Mouse (Mus musculus) hindbrain, embryonic 13.5 days (tissue): ENCODE data around the gene Gm49322. TPM values are rescaled to one million over a fixed set of nuclear protein-coding genes. Genes with fewer than 3 reads are reported as not detected.
"Not testable (repeated sequence)": the region's sequence is repeated elsewhere in the genome, so short reads cannot be mapped to it uniquely, and the experiment has no call there.

ENCODE experiments used
- ATAC-seq: fragments of 200-750 bp; cut with Nextera tagmentation; 2 replicates; pipeline ENCODE4 v1.8.0; 2017; ENCODE audit warnings: moderate TSS enrichment; ENCODE audit not compliant: low FRiP score
- H3K27ac ChIP-seq: fragments of 300-500 bp; sonication (generic); 2 replicates; pipeline ENCODE4 v1.5.1; 2015; ENCODE audit warnings: inconsistent platforms, mild to moderate bottlenecking, moderate library complexity
- H3K27me3 ChIP-seq: fragments of 300-500 bp; sonication (generic); 2 replicates; pipeline ENCODE4 v1.6.1; 2015; ENCODE audit warnings: mild to moderate bottlenecking, inconsistent platforms
- H3K36me3 ChIP-seq: fragments of 300-500 bp; sonication (generic); 2 replicates; pipeline ENCODE4 v1.6.1; 2015; ENCODE audit warnings: mild to moderate bottlenecking, inconsistent platforms
- H3K4me1 ChIP-seq: fragments of 300-500 bp; sonication (generic); replicated peaks from 2 replicates; pipeline ENCODE4 v1.6.1; 2015; ENCODE audit warnings: inconsistent platforms
- H3K4me2 ChIP-seq: fragments of 300-500 bp; sonication (generic); 2 replicates; pipeline ENCODE4 v1.6.1; 2015; ENCODE audit warnings: inconsistent platforms, mild to moderate bottlenecking, moderate library complexity
- H3K4me3 ChIP-seq: fragments of 300-500 bp; sonication (generic); 2 replicates; pipeline ENCODE4 v1.5.1; 2015; ENCODE audit warnings: mild to moderate bottlenecking, inconsistent platforms
- H3K9ac ChIP-seq: fragments of 300-500 bp; sonication (generic); 2 replicates; pipeline ENCODE4 v1.6.1; 2015; ENCODE audit warnings: mild to moderate bottlenecking, inconsistent platforms
- H3K9me3 ChIP-seq: fragments of 300-500 bp; sonication (generic); 2 replicates; pipeline ENCODE4 v1.6.1; 2016; ENCODE audit warnings: inconsistent platforms
- WGBS: fragments of 180-500 bp; shearing (Covaris S2); methylation state at CpG from one replicate; pipeline ENCODE4 v1.1.7; 2015; 5-methylcytosine and 5-hydroxymethylcytosine counted together
- polyA plus RNA-seq: library from polyadenylated mRNA; unstranded; fragments of >200 nt; fragmentation: Nextera tagmentation; extraction: Ambion mirVana; gene quantifications from 2 replicates; pipeline ENCODE4 v1.2.1, GENCODE M21; 2015

The Gm49322 gene
- polyA plus RNA-seq: 3.1 and 3.3 TPM in 2 replicates

DNA sequence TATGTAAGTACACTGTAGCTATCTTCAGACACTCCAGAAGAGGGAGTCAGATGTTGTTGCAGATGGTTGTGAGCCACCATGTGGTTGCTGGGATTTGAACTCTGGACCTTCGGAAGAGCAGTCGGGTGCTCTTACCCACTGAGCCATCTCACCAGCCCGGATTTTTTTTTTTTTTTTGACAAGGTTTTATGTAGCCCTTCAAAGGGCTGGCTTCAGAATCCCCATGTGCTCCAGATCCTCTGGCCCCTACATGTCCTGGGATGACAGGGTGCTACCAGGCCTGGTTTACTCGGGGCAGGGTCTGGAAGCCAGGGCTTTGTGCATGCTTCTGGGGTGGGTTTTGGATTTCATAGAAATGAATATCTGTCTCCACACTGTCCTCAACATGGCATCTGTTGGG lies at the start of gene Gm49322:
Gm49322 (plus strand) TSS at position 301 of the 400 bp plus-strand sequence.
- 94% methylated on average over 4 of the region's 4 CpGs for WGBS
- not testable (repeated sequence) for H3K27me3 ChIP-seq, H3K4me3 ChIP-seq, ATAC-seq, H3K27ac ChIP-seq, H3K4me2 ChIP-seq, H3K9ac ChIP-seq, H3K9me3 ChIP-seq
- Histone ChIP-seq H3K36me3 (peaks cover 47% of the 10 kb centered on the region), H3K4me1 (peaks cover 20% of the 10 kb centered on the region)

DNA sequence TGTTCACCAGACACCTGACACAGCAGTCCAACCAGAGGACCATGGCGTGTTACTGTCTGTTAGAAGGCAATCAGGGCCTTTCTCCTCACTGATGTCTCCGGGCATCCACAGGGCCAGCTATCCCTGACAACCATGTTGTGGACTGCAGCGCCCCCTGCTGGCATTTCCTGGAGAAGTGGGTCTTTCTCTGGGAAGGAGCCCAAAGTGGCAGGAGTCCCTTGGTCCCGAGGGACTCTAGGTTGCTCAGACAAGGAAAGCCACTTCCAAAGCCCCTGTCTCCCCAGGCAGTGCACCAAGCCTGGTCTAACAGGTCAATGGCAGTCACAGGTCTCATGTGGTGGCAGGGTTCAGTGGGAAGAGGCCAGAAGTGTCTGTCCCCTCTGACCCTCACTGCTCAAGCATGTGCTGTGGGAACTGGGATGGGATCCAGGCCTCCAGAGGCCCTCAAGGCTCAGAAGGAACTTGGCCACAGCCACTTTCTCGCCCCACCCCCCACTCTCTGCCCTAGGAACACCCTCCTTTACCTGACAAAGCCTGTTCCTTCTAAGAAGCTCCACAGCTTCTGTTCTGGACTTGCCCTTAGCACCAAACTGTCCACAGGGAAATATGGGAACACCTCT lies 48.4 kb upstream of the Gm49322 start:
- Histone ChIP-seq H3K9me3 (no peaks in the 10 kb centered on the region), H3K36me3 (no peaks in the 10 kb centered on the region), H3K4me3 (no peak overlapping the region), H3K27ac (no peak overlapping the region), H3K4me1 (peaks cover 50% of the 10 kb centered on the region), H3K9ac (peak overlapping the region; percentile 35; the same call in 1 of the 2 replicates), H3K4me2 (peak overlapping the region; percentile 8; the same call in 1 of the 2 replicates), H3K27me3 (no peaks in the 10 kb centered on the region)
- no peak for ATAC-seq
- 41% methylated on average over 5 of the region's 5 CpGs for WGBS

DNA sequence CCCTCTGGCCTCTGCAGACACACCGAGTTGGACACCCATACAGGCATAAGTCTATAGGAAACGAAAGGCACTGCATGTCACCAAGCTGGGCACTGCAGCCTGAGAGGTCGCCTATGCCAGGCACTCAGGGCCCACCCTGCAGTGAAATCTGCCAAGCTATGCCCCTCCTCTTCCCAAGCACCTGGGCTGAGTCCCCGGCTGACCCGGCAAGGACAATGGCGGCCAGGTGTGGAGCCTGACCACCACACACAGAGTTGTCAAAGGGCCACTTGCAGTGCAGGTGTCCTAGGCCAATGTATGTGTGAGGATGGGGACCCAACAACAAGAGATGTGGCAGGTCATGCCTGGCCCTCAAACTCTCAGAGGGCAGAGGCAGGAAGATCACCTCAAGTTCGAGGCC lies 46.4 kb upstream of the Gm49322 start:
- peaks cover 62% of the 10 kb centered on the region for H3K4me1 ChIP-seq
- H3K4me2 ChIP-seq: peak overlapping the region; percentile 13; the same call in 1 of the 2 replicates
- H3K27ac ChIP-seq: no peak overlapping the region
- no peak overlapping the region for H3K4me3 ChIP-seq
- H3K27me3 ChIP-seq: no peaks in the 10 kb centered on the region
- no peak overlapping the region for H3K9ac ChIP-seq
- no peaks in the 10 kb centered on the region for H3K9me3 ChIP-seq
- no peaks in the 10 kb centered on the region for H3K36me3 ChIP-seq
- 92% methylated on average over 7 of the region's 7 CpGs for WGBS
- no peak for ATAC-seq

DNA sequence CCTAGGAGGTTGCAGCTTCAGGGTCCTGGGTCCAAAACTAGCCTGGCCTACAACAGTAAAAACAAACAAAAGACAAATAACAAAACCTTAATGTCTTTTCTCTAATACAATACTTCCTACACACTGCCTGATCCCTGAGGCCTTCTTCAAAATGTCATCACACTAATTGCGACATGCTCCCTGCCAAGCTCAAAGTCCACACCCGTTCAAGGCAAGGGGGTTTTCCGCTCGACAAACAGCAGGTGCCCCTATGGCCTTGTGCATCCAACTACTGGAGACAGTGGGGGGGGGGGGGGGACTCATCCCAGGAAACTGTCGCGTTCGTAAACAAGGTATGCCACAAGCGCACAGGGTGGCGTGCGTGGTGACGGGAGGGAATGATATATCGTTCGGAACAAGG lies 45.2 kb upstream of the Gm49322 start:
- 1% methylated on average over 13 of the region's 13 CpGs for WGBS
- H3K4me1 ChIP-seq: peaks cover 62% of the 10 kb centered on the region
- H3K9ac ChIP-seq: peak overlapping the region; percentile 92
- no peaks in the 10 kb centered on the region for H3K9me3 ChIP-seq
- peak overlapping the region; percentile 76 for H3K4me3 ChIP-seq
- peak overlapping the region; percentile 89 for H3K4me2 ChIP-seq
- peak overlapping the region; percentile 93 for H3K27ac ChIP-seq
- H3K36me3 ChIP-seq: no peaks in the 10 kb centered on the region
- ATAC-seq: no peak
- no peaks in the 10 kb centered on the region for H3K27me3 ChIP-seq

DNA sequence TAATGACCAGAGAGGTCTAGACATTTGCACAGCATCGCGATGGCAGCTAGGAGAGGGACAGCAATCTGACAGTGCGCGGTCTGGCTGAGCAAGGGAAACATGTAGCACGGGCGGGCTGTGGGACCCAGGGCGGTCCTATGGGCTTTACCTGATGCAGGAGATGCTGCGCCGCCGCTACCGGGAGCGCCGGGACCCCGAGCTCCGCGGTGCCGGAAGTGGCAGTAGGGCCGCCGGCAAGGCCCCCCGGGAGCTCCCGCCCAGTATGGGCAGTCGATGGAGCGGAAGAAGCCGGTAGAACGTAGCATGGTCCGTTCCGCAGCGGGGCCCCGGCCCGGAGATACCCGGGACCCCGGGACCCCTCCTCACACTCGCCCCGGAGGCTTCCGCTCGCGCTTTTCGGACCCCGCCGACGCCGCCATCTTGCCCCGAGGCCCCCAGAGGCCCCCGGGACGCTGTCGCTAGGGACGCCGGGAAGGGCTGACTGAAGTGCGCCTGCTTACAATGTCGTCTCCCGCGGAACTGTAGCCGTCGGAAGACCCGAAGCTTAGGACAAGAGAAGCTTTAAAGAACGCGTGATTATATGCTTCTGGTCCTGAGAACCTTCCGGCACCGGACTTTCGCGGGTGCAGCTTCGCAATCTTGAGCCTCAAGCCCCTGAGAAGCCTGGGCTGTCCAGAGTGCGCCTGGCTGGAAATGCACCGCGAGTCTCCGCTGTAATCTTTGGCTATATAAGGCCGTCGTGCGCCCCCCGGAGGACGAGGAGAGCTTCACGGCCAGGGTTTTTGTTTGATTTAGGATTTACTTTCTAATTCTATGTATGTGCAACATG lies 44.5 kb upstream of the Gm49322 start, which contains the start of gene Rexo1:
Rexo1 (minus strand) TSS at position 445 of the 829 bp plus-strand sequence.
- no peaks in the 10 kb centered on the region for H3K36me3 ChIP-seq
- no peaks in the 10 kb centered on the region for H3K27me3 ChIP-seq
- peak within 1 kb of the TSS; percentile 76 for H3K4me3 ChIP-seq
- under 1% methylated on average over 70 of the region's 72 CpGs for WGBS
- H3K9ac ChIP-seq: peak within 1 kb of the TSS; percentile 92
- H3K4me2 ChIP-seq: peak within 1 kb of the TSS; percentile 89
- H3K9me3 ChIP-seq: no peaks in the 10 kb centered on the region
- peak within 1 kb of the TSS; percentile 93 for H3K27ac ChIP-seq
- peaks cover 68% of the 10 kb centered on the region for H3K4me1 ChIP-seq
- ATAC-seq: peak; percentile 80

DNA sequence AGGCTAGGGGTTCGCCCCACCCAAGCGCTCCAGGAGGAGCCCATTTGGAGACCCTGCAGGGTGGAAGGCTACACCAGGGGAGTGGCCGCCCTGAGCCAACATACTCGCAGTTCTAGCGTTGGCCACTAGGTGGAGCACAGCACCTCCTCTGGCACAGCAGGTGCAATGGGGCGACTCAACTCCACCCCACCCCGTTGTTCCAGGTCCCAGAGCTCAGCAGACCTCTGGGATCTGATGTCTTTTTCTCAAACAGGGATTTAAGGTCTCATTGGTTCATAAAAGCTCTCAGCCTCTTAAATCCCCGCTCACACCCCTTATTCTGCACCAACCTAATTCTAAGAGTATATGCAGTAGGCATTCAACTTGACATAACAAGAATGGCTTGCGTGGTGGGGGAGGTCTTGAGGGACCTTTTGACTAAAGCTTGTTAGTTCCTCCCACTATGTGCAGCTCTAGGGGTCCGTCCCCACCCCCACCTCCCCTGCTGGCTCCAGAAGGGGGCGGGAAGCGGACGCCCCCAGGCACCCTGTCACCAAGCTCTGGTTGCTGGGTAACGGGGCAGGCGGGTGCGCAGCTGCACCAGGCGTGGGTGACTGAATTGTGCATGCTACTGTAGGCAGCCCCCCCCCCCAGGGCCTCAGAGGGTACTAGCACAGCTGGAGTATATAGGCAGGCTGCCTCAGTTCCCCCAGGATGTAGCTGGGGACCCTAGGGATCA lies 39.3 kb upstream of the Gm49322 start:
- peaks cover 10% of the 10 kb centered on the region for H3K36me3 ChIP-seq
- H3K4me1 ChIP-seq: peaks cover 57% of the 10 kb centered on the region
- peak overlapping the region; percentile 56 for H3K9ac ChIP-seq
- no peaks in the 10 kb centered on the region for H3K9me3 ChIP-seq
- ATAC-seq: peak; percentile 50
- 5% methylated on average over 17 of the region's 17 CpGs for WGBS
- no peaks in the 10 kb centered on the region for H3K27me3 ChIP-seq
- H3K27ac ChIP-seq: peak overlapping the region; percentile 84
- peak overlapping the region; percentile 44 for H3K4me2 ChIP-seq
- H3K4me3 ChIP-seq: 0 out of 2 replicates have a peak overlapping the region, but pooled peaks have one; percentile 18

DNA sequence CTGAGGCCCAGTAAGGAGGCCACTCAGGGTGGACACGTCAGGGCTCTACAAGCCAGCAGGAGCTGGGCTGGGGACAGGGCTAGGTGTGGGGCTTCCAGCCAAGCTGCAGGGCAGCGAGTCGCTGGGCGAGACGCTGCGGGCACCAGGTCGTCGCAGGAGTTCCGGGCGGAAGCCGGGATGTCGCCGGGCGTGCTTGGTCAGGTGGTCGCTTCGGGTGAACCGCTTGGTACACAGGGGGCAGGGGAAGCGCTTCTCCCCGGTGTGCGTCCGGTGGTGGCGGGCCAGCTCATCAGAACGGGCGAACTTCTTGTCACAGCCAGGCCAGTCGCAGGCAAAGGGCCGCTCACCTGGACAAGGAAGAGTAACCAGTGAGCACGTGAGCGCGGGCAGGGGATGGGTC lies 36.9 kb upstream of the Gm49322 start:
- H3K27me3 ChIP-seq: no peaks in the 10 kb centered on the region
- no peak for ATAC-seq
- H3K9me3 ChIP-seq: no peaks in the 10 kb centered on the region
- WGBS: 96% methylated on average over 29 of the region's 29 CpGs
- no peak overlapping the region for H3K27ac ChIP-seq
- no peak overlapping the region for H3K4me2 ChIP-seq
- H3K9ac ChIP-seq: no peak overlapping the region
- peaks cover 62% of the 10 kb centered on the region for H3K4me1 ChIP-seq
- H3K36me3 ChIP-seq: peaks cover 10% of the 10 kb centered on the region
- no peak overlapping the region for H3K4me3 ChIP-seq

DNA sequence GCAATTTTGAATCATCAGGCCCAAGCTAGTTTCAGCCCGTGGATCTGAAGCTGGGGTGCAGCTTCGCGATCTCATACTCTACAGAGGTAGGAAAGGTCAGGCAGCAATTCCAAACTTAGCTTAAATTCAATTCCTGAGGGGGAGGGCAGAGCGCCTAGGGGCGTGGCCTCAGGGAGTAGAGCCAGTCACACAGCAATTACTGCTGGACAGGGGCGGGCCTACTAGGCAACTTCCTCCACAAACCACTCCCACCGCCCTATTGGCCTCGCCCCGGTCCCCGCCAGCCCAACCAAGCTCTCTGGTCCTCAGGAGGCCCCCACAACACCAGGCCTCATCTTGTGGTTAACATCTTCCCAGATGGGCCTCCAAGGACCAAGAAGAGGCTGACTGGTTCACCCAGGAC lies 36.2 kb upstream of the Gm49322 start:
- Histone ChIP-seq H3K4me2 (no peak overlapping the region), H3K9me3 (no peaks in the 10 kb centered on the region), H3K4me1 (peaks cover 68% of the 10 kb centered on the region), H3K9ac (no peak overlapping the region), H3K27me3 (no peaks in the 10 kb centered on the region), H3K36me3 (peaks cover 10% of the 10 kb centered on the region), H3K27ac (no peak overlapping the region), H3K4me3 (no peak overlapping the region)
- no peak for ATAC-seq
- 33% methylated on average over 10 of the region's 10 CpGs for WGBS

DNA sequence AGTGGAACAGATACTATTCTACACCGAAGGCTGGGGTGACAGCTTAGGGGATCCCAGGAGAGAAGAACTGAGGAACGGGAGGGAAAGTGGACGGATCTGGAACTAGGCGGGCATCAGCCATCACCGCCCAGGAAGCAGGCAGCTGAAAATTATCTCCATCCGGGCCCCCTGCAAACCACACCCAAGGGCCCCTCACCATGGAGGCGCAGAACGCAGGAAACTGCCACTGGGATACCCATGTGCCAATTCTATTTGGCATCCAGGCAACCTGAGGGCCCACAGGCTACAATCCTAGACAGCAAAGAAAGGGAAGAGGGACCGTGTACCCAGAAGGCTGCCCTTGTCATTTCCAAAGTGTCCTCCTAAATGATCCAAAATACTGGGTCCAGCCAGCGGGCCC lies 35.4 kb upstream of the Gm49322 start:
- H3K4me1 ChIP-seq: peaks cover 76% of the 10 kb centered on the region
- ATAC-seq: no peak
- H3K27ac ChIP-seq: no peak overlapping the region
- H3K4me2 ChIP-seq: peak overlapping the region; percentile 45
- H3K4me3 ChIP-seq: no peak overlapping the region
- H3K36me3 ChIP-seq: peaks cover 10% of the 10 kb centered on the region
- H3K27me3 ChIP-seq: no peaks in the 10 kb centered on the region
- WGBS: 85% methylated on average over 10 of the region's 10 CpGs
- peak overlapping the region; percentile 63 for H3K9ac ChIP-seq
- H3K9me3 ChIP-seq: no peaks in the 10 kb centered on the region

DNA sequence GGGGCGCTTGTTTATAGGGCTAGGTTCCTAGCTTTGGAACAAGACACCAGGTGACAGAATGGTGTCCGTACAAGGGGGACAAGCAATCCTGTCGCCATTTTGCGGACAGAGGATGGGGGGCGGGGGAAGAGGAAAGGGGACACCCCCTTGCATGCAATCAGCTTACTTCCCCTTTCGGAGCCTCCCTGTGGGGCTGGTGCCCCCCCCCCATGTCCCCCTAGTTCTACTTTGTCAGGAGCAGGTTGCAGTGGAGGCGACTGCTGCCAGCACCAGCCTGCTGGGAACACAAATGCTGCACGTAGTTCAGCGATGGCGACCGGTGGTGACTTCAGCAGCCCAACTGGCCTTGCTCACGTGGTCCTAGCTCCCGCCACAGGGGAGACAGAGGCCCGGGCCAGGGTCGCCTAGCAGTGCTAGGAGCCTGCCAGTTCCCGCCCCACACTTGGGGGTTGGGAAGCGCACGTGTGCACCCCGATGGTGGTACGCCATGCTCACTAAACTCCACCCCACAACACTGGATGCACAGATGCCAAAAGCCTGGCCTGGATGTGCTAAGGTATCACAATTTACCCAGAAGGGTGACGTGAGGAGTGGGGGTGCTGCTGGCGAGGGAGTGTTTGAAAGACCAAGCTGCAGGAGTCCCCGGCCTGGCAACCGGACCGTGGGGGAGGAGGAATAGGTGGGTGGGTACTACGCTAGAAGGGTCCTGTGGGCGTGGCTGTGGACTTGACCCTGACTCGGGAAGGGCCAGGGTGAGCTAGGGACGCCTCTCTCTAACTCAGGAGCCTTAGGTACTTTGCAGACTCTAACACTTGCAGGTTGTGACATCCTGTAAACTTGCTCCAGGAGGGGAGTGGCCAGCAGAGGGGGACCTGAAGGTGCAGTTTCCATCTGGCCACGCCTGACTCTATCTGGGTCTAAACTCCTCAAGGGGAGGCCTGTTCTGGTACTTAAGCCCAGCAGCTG lies 34.7 kb upstream of the Gm49322 start:
- Histone ChIP-seq H3K9ac (peak overlapping the region; percentile 63), H3K9me3 (no peaks in the 10 kb centered on the region), H3K4me2 (peak overlapping the region; percentile 45), H3K4me1 (peaks cover 78% of the 10 kb centered on the region), H3K27me3 (no peaks in the 10 kb centered on the region), H3K4me3 (peak overlapping the region; percentile 15; the same call in 1 of the 2 replicates), H3K27ac (peak overlapping the region; percentile 61), H3K36me3 (peaks cover 10% of the 10 kb centered on the region)
- no peak for ATAC-seq
- 19% methylated on average over 30 of the region's 30 CpGs for WGBS

DNA sequence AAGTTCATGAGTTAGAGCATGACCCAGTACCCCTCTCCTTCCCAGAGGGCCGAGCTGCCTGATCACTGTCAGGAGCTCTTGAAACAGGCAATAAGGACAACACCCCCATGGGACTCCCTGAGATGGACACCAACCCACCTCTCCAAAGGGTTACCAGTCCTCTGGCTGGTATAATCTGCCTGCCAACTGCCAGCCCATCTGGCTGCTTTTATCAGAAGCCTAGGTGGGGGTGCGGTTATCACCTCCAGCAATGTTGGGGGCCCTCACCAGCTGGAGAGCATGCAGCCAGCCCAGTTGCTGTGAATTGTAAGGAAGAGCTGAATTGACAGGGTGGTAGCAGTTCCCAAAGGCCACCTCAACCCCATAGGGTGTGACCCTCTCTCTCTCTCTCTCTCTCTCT lies 33.3 kb upstream of the Gm49322 start:
- Histone ChIP-seq H3K4me3 (no peak overlapping the region), H3K9me3 (no peaks in the 10 kb centered on the region), H3K27me3 (no peaks in the 10 kb centered on the region), H3K4me2 (no peak overlapping the region), H3K4me1 (peaks cover 72% of the 10 kb centered on the region), H3K9ac (no peak overlapping the region), H3K27ac (no peak overlapping the region), H3K36me3 (peaks cover 10% of the 10 kb centered on the region)
- WGBS: 82% methylated on average over 2 of the region's 2 CpGs
- no peak for ATAC-seq
